Mouse (Mus musculus): ENCODE data around the gene D17Wsu92e.

DNA sequence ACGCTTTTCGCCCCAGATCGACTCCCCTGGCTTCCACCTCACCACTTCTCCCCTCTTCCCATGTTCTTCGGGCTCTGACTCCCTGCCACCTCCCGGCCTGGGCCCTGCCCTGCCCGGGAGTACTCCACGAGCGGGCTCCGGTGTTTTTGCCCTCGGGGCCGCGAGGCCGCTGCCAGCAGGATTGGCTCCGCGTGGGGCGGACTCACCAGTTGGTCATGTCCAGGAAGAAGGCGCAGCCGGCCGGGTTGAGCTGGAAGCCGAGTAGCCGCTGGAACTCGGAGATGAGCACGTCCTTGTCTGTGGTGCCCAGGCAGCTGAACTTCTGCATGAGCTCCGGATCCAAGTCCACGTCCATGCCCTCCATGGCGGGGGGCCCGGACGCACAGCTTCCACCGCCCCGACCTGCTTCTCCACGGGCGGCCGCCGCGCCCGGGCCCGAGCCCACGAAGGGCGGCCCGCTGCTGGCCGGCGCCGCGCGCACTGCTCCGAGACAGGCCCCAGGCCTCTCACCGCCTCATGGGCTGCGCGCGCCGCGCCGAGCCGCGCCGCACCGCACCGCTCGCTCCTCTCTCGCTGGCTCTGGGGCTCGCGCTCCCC is 379 bp downstream of the D17Wsu92e start:
- no peak for TF ChIP-seq CTCF (IDR thresholded peaks at IDR 0.05; ENCODE audit: extremely low read depth, insufficient read depth, low read length)
- TF ChIP-seq POLR2A (IDR thresholded peaks at IDR 0.05; ENCODE audit: extremely low read depth, insufficient read depth, low read length): no peak
